In the genomic region with DNA sequence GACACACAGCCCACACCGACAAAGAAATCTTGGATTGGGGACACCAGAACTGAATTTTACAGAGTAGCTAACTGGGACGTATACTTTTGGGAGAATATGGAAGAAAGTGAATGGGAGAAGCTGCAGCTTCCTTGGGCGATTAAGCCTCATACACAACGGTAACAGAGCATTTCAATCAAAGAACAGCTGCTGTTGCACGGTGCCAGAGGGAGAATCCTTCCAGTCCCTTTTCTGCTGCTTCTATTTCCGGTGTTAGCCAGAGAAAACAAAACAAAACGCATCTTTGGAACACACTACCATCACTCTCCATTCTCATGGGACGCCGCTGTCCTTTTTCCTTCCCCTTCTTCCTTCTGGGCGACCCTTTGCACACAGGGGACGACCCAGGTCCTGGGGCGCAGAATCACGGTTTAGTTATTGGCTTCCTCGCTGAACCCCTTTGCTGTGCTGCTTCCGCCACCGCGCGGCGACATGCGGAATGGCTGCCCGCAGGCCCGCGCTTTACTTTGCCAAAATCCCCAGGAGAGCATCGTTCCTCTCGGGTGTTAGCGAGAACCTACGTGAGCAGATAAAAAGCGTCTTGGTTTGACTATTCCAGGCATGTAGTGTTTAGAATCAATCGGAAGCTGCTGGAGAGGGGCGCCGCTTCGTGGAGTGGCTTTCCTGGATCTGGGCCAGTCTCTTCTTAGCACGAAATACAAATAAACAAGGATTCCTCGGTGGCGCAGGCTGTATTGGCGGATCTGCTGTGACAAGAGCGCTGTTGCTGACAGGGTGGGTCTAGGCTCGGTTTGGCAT, we compare ENCODE assay signal across 9 mouse cellular contexts.
A peak's percentile ranks its signal among the peaks of the same experiment; 100 is the strongest.
DNase-seq lines count a peak whose midpoint lies in the region; ATAC-seq and TF ChIP-seq lines count a peak whose summit lies in the region.
"Had no signal": no experiment of that assay in that cellular context is flagged by ENCODE, and none has a peak within 500 bp of the region (broad histone marks: within the 10 kb centered on the region; RNA-seq: fewer than 3 reads in every experiment).

No protein-coding gene starts in this region.

- H3K9me3 ChIP-seq in embryonic facial prominence, embryonic 12.5 days = no peaks in the 10 kb centered on the region
- no peaks in the 10 kb centered on the region for H3K9me3 ChIP-seq in limb, embryonic 10.5 days (replicated peaks)
- no peaks in the 10 kb centered on the region for H3K9me3 ChIP-seq in midbrain, embryonic 12.5 days
- H3K9me3 ChIP-seq: G1E had no signal

- intact Hi-C loops in heart, adult 2 months (cut with DNase I) = loop anchor here (5.0 to 10.0 kb wide), 2 partner anchors 234 to 1092 kb away; no protein-coding TSS in a partner anchor

- no peaks in the 10 kb centered on the region for H3K27me3 ChIP-seq in embryonic facial prominence, embryonic 12.5 days
- no peaks in the 10 kb centered on the region for H3K27me3 ChIP-seq in heart, adult 2 months (ENCODE audit: control insufficient read depth, insufficient read depth, low read length)
- H3K27me3 ChIP-seq in limb, embryonic 10.5 days (ENCODE audit: low read depth, poor library complexity, severe bottlenecking) = no peaks in the 10 kb centered on the region
- H3K27me3 ChIP-seq in midbrain, embryonic 12.5 days = peaks cover 15% of the 10 kb centered on the region

- H3K4me3 ChIP-seq in embryonic facial prominence, embryonic 12.5 days = peak overlapping the region; percentile 34
- peak overlapping the region; percentile 37 for H3K4me3 ChIP-seq in heart, adult 2 months
- H3K4me3 ChIP-seq in limb, embryonic 10.5 days = peak overlapping the region; percentile 51
- peak overlapping the region; percentile 45 for H3K4me3 ChIP-seq in midbrain, embryonic 12.5 days

- no peaks in the 10 kb centered on the region; the same call in 1 of the 2 replicates for H3K4me1 ChIP-seq in embryonic facial prominence, embryonic 12.5 days
- no peaks in the 10 kb centered on the region for H3K4me1 ChIP-seq in heart, adult 2 months (ENCODE audit: control insufficient read depth, insufficient read depth, low read length)
- H3K4me1 ChIP-seq in limb, embryonic 10.5 days = peaks cover 15% of the 10 kb centered on the region
- peaks cover 15% of the 10 kb centered on the region for H3K4me1 ChIP-seq in midbrain, embryonic 12.5 days

- TF ChIP-seq CTCF in heart, adult 2 months (IDR thresholded peaks at IDR 0.05) = peak; percentile 100; the same call in 1 of the 2 replicates

- 4% methylated on average over 38 of the region's 38 CpGs for WGBS in embryonic facial prominence, embryonic 12.5 days
- WGBS in heart, adult 2 months = 4% methylated on average over 38 of the region's 38 CpGs
- 6% methylated on average over 38 of the region's 38 CpGs for WGBS in limb, embryonic 10.5 days
- 4% methylated on average over 38 of the region's 38 CpGs for WGBS in midbrain, embryonic 12.5 days

- no peaks in the 10 kb centered on the region for H3K79me2 ChIP-seq in heart, adult 2 months (replicated peaks; ENCODE audit: control insufficient read depth, insufficient read depth, low read length)

- no peaks in the 10 kb centered on the region for H3K36me3 ChIP-seq in embryonic facial prominence, embryonic 12.5 days
- H3K36me3 ChIP-seq in heart, adult 2 months (ENCODE audit: control insufficient read depth, insufficient read depth, low read length) = no peaks in the 10 kb centered on the region
- no peaks in the 10 kb centered on the region for H3K36me3 ChIP-seq in limb, embryonic 10.5 days
- no peaks in the 10 kb centered on the region for H3K36me3 ChIP-seq in midbrain, embryonic 12.5 days
- H3K36me3 ChIP-seq: G1E had no signal

- peak; percentile 83 for DNase-seq in 3134 (ENCODE audit: extremely low read depth, insufficient read length, low spot score)
- peak; percentile 71 to 84 for DNase-seq in adrenal gland, postnatal 36 days
- peak; percentile 81 to 86 for DNase-seq in heart, adult 2 months
- peak; percentile 81 for DNase-seq in kidney, adult 18-20 months
- DNase-seq in limb, embryonic 10.5 days (ENCODE audit: low spot score) = peak; percentile 86
- peak; percentile 59 for DNase-seq in skeletal muscle tissue, adult 2 months (ENCODE audit: low read depth, low spot score)

- H3K27ac ChIP-seq in embryonic facial prominence, embryonic 12.5 days = no peak overlapping the region
- H3K27ac ChIP-seq in heart, adult 2 months = peak overlapping the region; percentile 45
- H3K27ac ChIP-seq in limb, embryonic 10.5 days = peak overlapping the region; percentile 72
- H3K27ac ChIP-seq in midbrain, embryonic 12.5 days (replicated peaks) = peak overlapping the region; percentile 77

- no peak for TF ChIP-seq POLR2A in heart, adult 2 months (IDR thresholded peaks at IDR 0.05; ENCODE audit: insufficient read depth, low read depth, low read length)

- TF ChIP-seq EP300 in heart, adult 2 months (IDR thresholded peaks at IDR 0.05; ENCODE audit: insufficient read depth, low read depth, low read length) = peak; percentile 69; the same call in 1 of the 2 replicates

- peak overlapping the region; percentile 41; the same call in 1 of the 2 replicates for H3K9ac ChIP-seq in embryonic facial prominence, embryonic 12.5 days
- H3K9ac ChIP-seq in heart, adult 2 months (ENCODE audit: low read depth, low read length) = peak overlapping the region; percentile 6; the same call in 1 of the 2 replicates
- peak overlapping the region; percentile 61 for H3K9ac ChIP-seq in midbrain, embryonic 12.5 days (replicated peaks)

- ATAC-seq in embryonic facial prominence, embryonic 12.5 days (ENCODE audit: insufficient number of reproducible peaks, insufficient read depth, low FRiP score, low TSS enrichment) = peak; percentile 77; the same call in 1 of the 2 replicates
- peak; percentile 85 for ATAC-seq in midbrain, embryonic 12.5 days (ENCODE audit: low FRiP score, low read depth)

- H3K4me2 ChIP-seq in embryonic facial prominence, embryonic 12.5 days (replicated peaks) = peak overlapping the region; percentile 57
- peak overlapping the region; percentile 64 for H3K4me2 ChIP-seq in midbrain, embryonic 12.5 days (replicated peaks)

Comparison
In these comparisons a context has a peak if more than half of its experiments do, and no peak if none do; other contexts are left out.
1. H3K9ac ChIP-seq: peak in every context shown above with its lines; median percentile 61 in midbrain, embryonic 12.5 days; 41 in embryonic facial prominence, embryonic 12.5 days; 6 in heart, adult 2 months.